Mouse (Mus musculus) kidney, postnatal 0 days (tissue): ENCODE measurements around the gene Grin2d. TPM values are rescaled to one million over a fixed set of nuclear protein-coding genes. Genes with fewer than 3 reads are reported as not detected.

Experiments used
- ATAC-seq: fragments of 200-750 bp; cut with Nextera tagmentation; replicated peaks from 2 replicates; pipeline ENCODE4 v1.8.0; 2017; ENCODE audit warnings: low read depth, moderate number of reproducible peaks, moderate TSS enrichment, moderate library complexity; ENCODE audit not compliant: low FRiP score
- DNase-seq: peaks from one replicate; pipeline ENCODE4 v3.0.0-alpha.2; 2016; ENCODE audit warnings: low spot score
- H3K27ac ChIP-seq: fragments of 300-500 bp; sonication (generic); 2 replicates; pipeline ENCODE4 v1.5.1; 2014; ENCODE audit warnings: mild to moderate bottlenecking
- H3K27me3 ChIP-seq: fragments of 300-500 bp; sonication (generic); 2 replicates; pipeline ENCODE4 v1.6.1; 2014; ENCODE audit warnings: low read length, mixed read lengths; ENCODE audit not compliant: insufficient read depth
- H3K36me3 ChIP-seq: fragments of 300-500 bp; sonication (generic); 2 replicates; pipeline ENCODE4 v1.6.1; 2014; ENCODE audit warnings: low read length, mixed read lengths; ENCODE audit not compliant: insufficient read depth
- H3K4me1 ChIP-seq: fragments of 300-500 bp; sonication (generic); replicated peaks from 2 replicates; pipeline ENCODE4 v1.6.1; 2014; ENCODE audit warnings: antibody characterized with exemption, low read length, mixed read lengths; ENCODE audit not compliant: insufficient read depth
- H3K4me2 ChIP-seq: fragments of 300-500 bp; sonication (generic); 2 replicates; pipeline ENCODE4 v1.6.1; 2014; ENCODE audit warnings: mild to moderate bottlenecking, low read length, moderate library complexity, mixed read lengths
- H3K4me3 ChIP-seq: fragments of 300-500 bp; sonication (generic); replicated peaks from 2 replicates; pipeline ENCODE4 v1.5.1; 2014; ENCODE audit warnings: low read depth, low read length
- H3K9ac ChIP-seq: fragments of 300-500 bp; sonication (generic); 2 replicates; pipeline ENCODE4 v1.6.1; 2014; ENCODE audit warnings: low read depth, low read length
- H3K9me3 ChIP-seq: fragments of 300-500 bp; sonication (generic); replicated peaks from 2 replicates; pipeline ENCODE4 v1.6.1; 2016; ENCODE audit warnings: low read length, inconsistent platforms, mixed read lengths
- CTCF ChIP-seq: IDR thresholded peaks from 2 replicates; pipeline ENCODE4 v1.5.1; 2016; ENCODE audit warnings: antibody characterized with exemption, low read depth, mild to moderate bottlenecking, moderate library complexity
- WGBS: fragments of 180-500 bp; shearing (Covaris S2); extraction: QIAGEN DNeasy Blood & Tissue Kit; methylation state at CpG from one replicate; pipeline ENCODE4 v1.1.7; 2014; 5-methylcytosine and 5-hydroxymethylcytosine counted together
- polyA plus RNA-seq: library from polyadenylated mRNA; unstranded; fragments of >200 nt; fragmentation: Nextera tagmentation; extraction: Ambion mirVana; gene quantifications from 2 replicates; pipeline ENCODE4 v1.2.1, GENCODE M21; 2015

Grin2d gene
- polyA plus RNA-seq, 1 experiment from 2014 or later: 0.32 TPM

DNA sequence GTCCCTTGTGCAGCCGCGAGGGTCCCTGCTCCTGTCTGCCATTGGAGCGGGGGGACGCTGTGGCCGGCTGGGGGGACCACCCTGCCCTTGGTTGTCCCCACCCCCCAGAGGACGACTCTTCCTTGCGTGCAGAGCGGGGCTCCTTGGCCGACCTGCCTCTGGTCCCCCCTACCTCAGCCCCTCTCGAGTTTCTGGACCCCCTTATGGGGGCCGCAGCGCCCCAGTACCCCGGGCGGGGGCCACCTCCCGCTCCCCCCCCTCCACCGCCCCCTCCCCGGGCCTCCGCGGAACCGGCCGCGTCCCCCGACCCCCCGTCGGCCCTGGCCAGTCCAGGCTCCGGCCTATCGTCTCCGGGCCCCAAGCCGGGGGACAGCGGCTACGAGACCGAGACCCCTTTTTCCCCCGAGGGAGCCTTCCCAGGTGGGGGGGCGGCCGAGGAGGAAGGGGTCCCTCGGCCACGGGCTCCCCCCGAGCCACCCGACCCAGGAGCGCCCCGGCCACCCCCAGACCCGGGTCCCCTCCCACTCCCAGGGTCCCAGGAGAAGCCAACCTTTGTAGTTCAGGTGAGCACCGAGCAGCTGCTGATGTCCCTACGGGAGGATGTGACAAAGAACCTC, 84.1 kb downstream of the Grin2d start:
- no peak for TF ChIP-seq CTCF
- DNase-seq: no peak
- Histone ChIP-seq H3K4me1 (peaks cover 11% of the 10 kb centered on the region; the same call in 1 of the 2 replicates), H3K27me3 (no peaks in the 10 kb centered on the region), H3K9ac (no peak overlapping the region), H3K27ac (no peak overlapping the region), H3K9me3 (no peaks in the 10 kb centered on the region), H3K4me3 (no peak overlapping the region), H3K36me3 (no peaks in the 10 kb centered on the region), H3K4me2 (no peak overlapping the region)
- 91% methylated on average over 41 of the region's 44 CpGs for WGBS
- no peak for ATAC-seq

DNA sequence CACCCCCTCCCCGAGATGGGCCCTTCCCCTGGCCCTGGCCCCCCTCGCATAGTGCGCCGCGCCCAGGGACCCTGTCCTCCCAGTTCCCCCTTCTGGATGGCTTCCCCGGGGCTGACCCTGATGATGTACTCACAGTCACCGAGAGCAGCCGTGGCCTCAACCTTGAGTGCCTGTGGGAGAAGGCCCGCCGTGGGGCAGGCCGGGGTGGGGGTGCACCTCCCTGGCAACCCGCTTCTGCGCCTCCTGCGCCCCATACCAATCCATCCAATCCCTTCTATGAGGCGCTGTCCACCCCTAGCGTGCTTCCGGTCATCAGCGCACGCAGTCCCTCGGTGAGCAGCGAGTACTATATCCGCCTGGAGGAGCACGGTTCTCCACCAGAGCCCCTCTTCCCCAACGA, 84.9 kb downstream of the Grin2d start:
- WGBS: 93% methylated on average over 24 of the region's 24 CpGs

DNA sequence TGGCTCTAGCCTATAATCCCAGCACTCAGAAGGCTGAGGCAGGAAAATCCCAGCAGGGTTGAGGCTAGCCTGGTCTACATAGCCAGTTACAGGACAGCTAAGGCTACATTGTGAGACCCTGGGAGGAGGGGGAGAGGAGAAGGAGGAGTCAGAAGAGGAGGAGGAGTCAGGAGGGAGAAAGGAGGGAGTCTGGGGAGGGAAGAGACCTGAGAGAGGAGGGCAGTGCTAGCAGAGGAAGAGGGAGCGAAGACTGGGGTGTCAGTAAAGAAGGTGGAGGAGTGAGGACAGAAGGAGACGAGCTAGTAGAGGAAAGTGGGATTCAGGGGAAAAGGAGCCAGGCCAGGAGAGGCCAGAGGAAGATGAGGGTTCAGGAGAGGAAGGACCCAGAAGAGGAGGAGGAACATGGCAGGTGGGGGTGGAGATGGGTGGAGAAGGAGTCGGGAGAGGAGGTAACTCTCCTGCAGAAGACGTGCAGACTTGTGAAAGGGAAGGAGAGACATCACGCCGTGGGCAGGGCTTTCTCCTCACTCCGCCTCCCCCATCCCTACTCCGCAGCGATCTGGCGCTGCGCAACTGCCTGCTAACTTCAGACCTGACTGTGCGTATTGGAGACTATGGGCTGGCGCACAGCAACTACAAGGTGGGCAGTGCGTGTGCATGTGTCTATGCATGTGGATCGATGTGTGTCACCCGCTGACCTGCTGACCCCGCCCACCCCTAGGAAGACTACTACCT, 86.3 kb downstream of the Grin2d start:
- DNase-seq (no peak), ATAC-seq (no peak)
- no peak overlapping the region for H3K27ac ChIP-seq
- H3K9ac ChIP-seq: no peak overlapping the region
- H3K27me3 ChIP-seq: no peaks in the 10 kb centered on the region
- TF ChIP-seq CTCF: no peak
- no peaks in the 10 kb centered on the region for H3K36me3 ChIP-seq
- H3K4me3 ChIP-seq: no peak overlapping the region
- WGBS: 88% methylated on average over 17 of the region's 17 CpGs
- H3K4me2 ChIP-seq: no peak overlapping the region
- H3K9me3 ChIP-seq: no peaks in the 10 kb centered on the region
- H3K4me1 ChIP-seq: no peaks in the 10 kb centered on the region

More for the DNA sequence above, 84.9 kb downstream of the Grin2d start:
- Histone ChIP-seq H3K9ac (no peak overlapping the region), H3K4me2 (no peak overlapping the region), H3K9me3 (no peaks in the 10 kb centered on the region), H3K4me1 (peaks cover 10% of the 10 kb centered on the region; the same call in 1 of the 2 replicates), H3K36me3 (no peaks in the 10 kb centered on the region), H3K4me3 (no peak overlapping the region), H3K27me3 (no peaks in the 10 kb centered on the region), H3K27ac (no peak overlapping the region)
- DNase-seq: no peak
- TF ChIP-seq CTCF: no peak
- no peak for ATAC-seq

DNA sequence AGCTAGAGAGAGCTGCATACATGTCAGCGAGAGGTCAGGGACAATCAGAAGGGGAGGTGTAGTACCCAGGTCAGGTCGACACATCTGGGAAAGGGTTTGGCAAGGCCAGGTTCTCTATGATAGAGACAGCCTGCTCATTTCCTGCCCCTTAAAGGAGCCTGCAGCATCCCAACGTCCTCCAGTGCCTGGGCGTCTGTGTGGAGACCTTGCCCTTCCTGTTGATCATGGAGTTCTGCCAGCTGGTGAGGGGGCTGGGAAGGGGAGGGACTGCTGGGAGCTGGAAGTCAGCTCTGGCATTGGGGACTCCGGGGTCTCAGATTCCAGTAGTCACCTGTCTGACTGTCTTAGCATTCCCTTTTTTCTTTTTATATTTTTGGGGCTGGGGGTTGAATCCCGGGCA, 87.5 kb downstream of the Grin2d start:
- 0 out of 2 replicates have a peak, but pooled peaks cover 8% of the 10 kb centered on the region for H3K4me1 ChIP-seq
- 45% methylated on average over 6 of the region's 6 CpGs for WGBS
- H3K27ac ChIP-seq: no peak overlapping the region; the same call in 1 of the 2 replicates
- H3K9ac ChIP-seq: no peak overlapping the region
- H3K27me3 ChIP-seq: no peaks in the 10 kb centered on the region
- ATAC-seq (no peak), DNase-seq (peak; percentile 50)
- no peak overlapping the region for H3K4me2 ChIP-seq
- no peak for TF ChIP-seq CTCF
- no peaks in the 10 kb centered on the region for H3K9me3 ChIP-seq
- H3K4me3 ChIP-seq: no peak overlapping the region
- H3K36me3 ChIP-seq: no peaks in the 10 kb centered on the region

DNA sequence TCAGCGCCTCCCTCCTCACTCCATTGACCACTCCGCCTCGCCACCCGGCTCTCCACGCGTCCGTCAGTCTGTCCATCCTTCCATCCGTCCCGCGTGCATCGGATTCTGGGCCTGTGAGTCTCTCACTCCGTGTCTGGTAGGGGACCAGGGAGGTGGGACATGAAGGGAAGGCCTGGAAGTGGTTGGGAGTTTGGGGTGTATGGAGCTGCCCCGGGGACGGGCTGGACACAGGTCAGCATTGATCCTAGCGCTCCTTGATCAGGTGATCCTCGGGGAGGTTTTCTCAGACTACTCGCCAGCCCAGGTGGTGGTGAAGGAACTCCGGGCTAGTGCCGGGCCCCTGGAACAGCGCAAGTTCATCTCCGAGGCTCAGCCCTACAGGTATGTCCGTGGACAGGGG, 90.5 kb downstream of the Grin2d start:
- H3K4me1 ChIP-seq: peaks cover 19% of the 10 kb centered on the region; the same call in 1 of the 2 replicates
- no peak overlapping the region for H3K9ac ChIP-seq
- H3K27me3 ChIP-seq: no peaks in the 10 kb centered on the region
- H3K9me3 ChIP-seq: no peaks in the 10 kb centered on the region
- ATAC-seq (no peak), DNase-seq (no peak)
- no peak for TF ChIP-seq CTCF
- no peak overlapping the region for H3K4me2 ChIP-seq
- H3K27ac ChIP-seq: no peak overlapping the region
- WGBS: 85% methylated on average over 22 of the region's 22 CpGs
- H3K4me3 ChIP-seq: no peak overlapping the region
- no peaks in the 10 kb centered on the region for H3K36me3 ChIP-seq

DNA sequence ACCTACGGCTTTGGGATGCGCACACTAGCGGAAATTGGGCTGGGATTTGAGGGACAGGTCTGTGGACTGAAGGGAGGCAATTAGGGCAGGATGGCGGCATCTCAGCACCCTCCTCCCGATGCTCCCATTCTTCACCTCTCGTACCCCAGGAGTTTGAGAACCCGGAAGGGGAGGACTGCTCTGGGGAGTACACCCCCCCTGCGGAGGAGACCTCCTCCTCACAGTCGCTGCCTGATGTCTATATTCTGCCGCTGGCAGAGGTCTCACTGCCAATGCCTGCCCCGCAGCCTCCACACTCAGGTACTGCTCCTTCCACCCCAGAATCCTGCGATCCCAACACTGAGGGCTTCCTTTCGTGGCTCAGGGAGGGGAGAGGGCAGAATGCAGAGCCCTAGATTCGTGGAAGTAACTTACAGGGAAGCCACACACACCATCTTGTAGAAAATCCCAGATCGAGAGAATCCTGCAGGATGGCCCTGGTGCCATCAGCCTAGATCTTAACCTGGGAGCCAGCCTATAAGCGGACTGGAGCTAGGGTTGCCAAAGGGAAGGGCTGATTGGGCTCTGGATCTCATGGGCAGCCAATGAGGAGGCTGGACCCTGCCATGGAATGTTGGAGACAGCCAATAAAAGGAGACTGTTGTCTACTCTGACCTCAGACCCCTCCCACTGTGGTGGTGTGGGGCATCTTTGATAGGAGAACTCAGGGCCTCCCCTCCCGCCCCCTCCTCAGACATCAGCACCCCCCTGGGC, 91.3 kb downstream of the Grin2d start:
- Histone ChIP-seq H3K27ac (no peak overlapping the region), H3K9ac (peak overlapping the region; percentile 27; the same call in 1 of the 2 replicates), H3K4me3 (peak overlapping the region; percentile 60), H3K4me2 (peak overlapping the region; percentile 95), H3K27me3 (no peaks in the 10 kb centered on the region), H3K36me3 (no peaks in the 10 kb centered on the region), H3K4me1 (peaks cover 19% of the 10 kb centered on the region; the same call in 1 of the 2 replicates), H3K9me3 (no peaks in the 10 kb centered on the region)
- ATAC-seq: peak; percentile 55
- DNase-seq: peak; percentile 83
- no peak for TF ChIP-seq CTCF
- WGBS: 17% methylated on average over 16 of the region's 17 CpGs
